Mouse (Mus musculus) olfactory bulb, adult 2 months (tissue): ENCODE data around the gene Apobec3.

Experiments
- CTCF ChIP-seq: fragments of 200-500 bp; IDR thresholded peaks from 2 replicates; pipeline ENCODE4 v1.5.1; 2012; ENCODE audit warnings: low read depth, mild to moderate bottlenecking, low read length, moderate library complexity; ENCODE audit not compliant: insufficient read depth
- POLR2A ChIP-seq: fragments of 200-500 bp; IDR thresholded peaks from 2 replicates; pipeline ENCODE4 v1.6.1; 2012; ENCODE audit warnings: mild to moderate bottlenecking, low read depth, low read length, moderate library complexity; ENCODE audit not compliant: insufficient read depth

GRCm38 (mm10) chr15:79882623-79883267, 8.7 kb upstream of the Apobec3 start:
- TF ChIP-seq CTCF (no peak), POLR2A (no peak)
